Mouse (Mus musculus): ENCODE measurements at regions not wholly inside any gene's neighbourhood (a gene's known extent, or its start where the extent isn't known, plus 50 kb on each side); places are given as distances from the start of the nearest gene placed in this dataset.
A peak's percentile ranks its signal among the peaks of the same experiment; 100 is the strongest.

- Histone ChIP-seq H3K4me3 (no peak overlapping the region), H3K27ac (replicated peaks) (no peak overlapping the region), H3K36me3 (no peaks in the 10 kb centered on the region), H3K4me1 (no peaks in the 10 kb centered on the region), H3K9me3 (replicated peaks) (no peaks in the 10 kb centered on the region), H3K27me3 (ENCODE audit: low read depth, poor library complexity, severe bottlenecking) (no peaks in the 10 kb centered on the region)
- no peak for DNase-seq (ENCODE audit: low spot score)
- WGBS, result 93% methylated on average over 1 of the region's 1 CpGs
Observed at GRCm38 (mm10) chr12:118784643-118785042, 61.5 kb upstream of the Sp8 start.

DNA sequence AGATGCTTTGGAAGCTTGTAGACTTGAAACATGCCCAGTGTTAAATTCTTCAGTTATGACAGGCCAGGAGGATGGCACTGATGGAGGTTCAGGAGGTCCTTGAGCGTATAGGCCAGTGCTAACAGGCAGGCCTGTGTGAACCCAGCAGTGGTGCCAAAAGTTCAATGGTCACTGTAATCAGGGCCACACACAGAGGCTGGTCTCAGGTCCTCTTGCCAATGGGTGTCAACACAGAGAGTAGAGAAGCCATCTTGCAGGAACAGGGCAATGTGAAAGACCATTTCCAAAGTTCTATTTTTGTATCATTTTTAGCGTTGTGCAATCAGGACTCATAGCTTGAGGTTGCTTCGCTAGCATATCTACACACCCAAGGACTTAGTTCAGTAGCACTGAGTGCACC is 64.2 kb upstream of the Sp8 start:
- Histone ChIP-seq H3K36me3 (no peaks in the 10 kb centered on the region), H3K9me3 (replicated peaks) (no peaks in the 10 kb centered on the region), H3K4me3 (no peak overlapping the region), H3K27me3 (ENCODE audit: low read depth, poor library complexity, severe bottlenecking) (no peaks in the 10 kb centered on the region), H3K4me1 (no peaks in the 10 kb centered on the region), H3K27ac (replicated peaks) (no peak overlapping the region)
- no peak for DNase-seq (ENCODE audit: low spot score)
- 92% methylated on average over 3 of the region's 3 CpGs for WGBS

- H3K9me3 ChIP-seq (replicated peaks), result no peaks in the 10 kb centered on the region
- no peaks in the 10 kb centered on the region for H3K27me3 ChIP-seq (ENCODE audit: low read depth, poor library complexity, severe bottlenecking)
- no peaks in the 10 kb centered on the region for H3K36me3 ChIP-seq
- H3K4me1 ChIP-seq, result no peaks in the 10 kb centered on the region
- no peak for DNase-seq (ENCODE audit: low spot score)
- H3K27ac ChIP-seq (replicated peaks), result no peak overlapping the region
- WGBS, result 74% methylated on average over 1 of the region's 1 CpGs
- H3K4me3 ChIP-seq, result no peak overlapping the region
Observed at GRCm38 (mm10) chr12:118775463-118776064, 70.6 kb upstream of the Sp8 start.

DNA sequence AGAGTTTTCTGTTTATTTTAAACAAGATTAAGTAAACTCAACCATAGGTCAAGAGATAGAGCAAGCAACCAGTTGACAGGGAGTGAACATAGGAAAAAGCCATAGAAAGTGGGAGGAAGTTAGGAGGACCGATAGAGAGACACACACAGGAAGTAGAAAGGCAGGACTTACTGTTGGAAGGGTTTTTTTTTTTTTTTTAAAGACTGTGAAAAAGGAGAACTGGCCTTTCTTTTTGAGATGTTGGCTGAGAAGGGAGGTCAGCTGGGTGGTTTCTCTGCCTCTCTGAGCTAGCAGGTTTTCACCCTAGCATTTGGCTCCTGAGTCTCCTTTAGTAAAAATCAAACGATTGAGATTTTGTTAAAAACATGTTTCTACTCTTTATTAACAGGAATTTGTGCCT is 73.3 kb upstream of the Sp8 start:
- DNase-seq (ENCODE audit: low spot score), result no peak

GRCm38 (mm10) chr12:118766472-118766871 is 79.7 kb upstream of the Sp8 start:
- no peak overlapping the region for H3K27ac ChIP-seq (replicated peaks)
- H3K9me3 ChIP-seq (replicated peaks), result no peaks in the 10 kb centered on the region
- H3K4me1 ChIP-seq, result no peaks in the 10 kb centered on the region
- no peaks in the 10 kb centered on the region for H3K27me3 ChIP-seq (ENCODE audit: low read depth, poor library complexity, severe bottlenecking)
- WGBS, result 57% methylated on average over 1 of the region's 1 CpGs
- DNase-seq (ENCODE audit: low spot score), result no peak
- H3K4me3 ChIP-seq, result no peak overlapping the region
- no peaks in the 10 kb centered on the region for H3K36me3 ChIP-seq

More for the DNA sequence above, 73.3 kb upstream of the Sp8 start:
- H3K9me3 ChIP-seq (replicated peaks), result no peaks in the 10 kb centered on the region
- 90% methylated on average over 2 of the region's 2 CpGs for WGBS
- H3K27ac ChIP-seq (replicated peaks), result no peak overlapping the region
- no peaks in the 10 kb centered on the region for H3K4me1 ChIP-seq
- H3K36me3 ChIP-seq, result no peaks in the 10 kb centered on the region
- no peak overlapping the region for H3K4me3 ChIP-seq
- no peaks in the 10 kb centered on the region for H3K27me3 ChIP-seq (ENCODE audit: low read depth, poor library complexity, severe bottlenecking)

- H3K27ac ChIP-seq (replicated peaks), result no peak overlapping the region
- H3K36me3 ChIP-seq, result no peaks in the 10 kb centered on the region
- WGBS, result 82% methylated on average over 2 of the region's 2 CpGs
- peaks cover 5% of the 10 kb centered on the region; the same call in 1 of the 2 replicates for H3K4me1 ChIP-seq
- no peaks in the 10 kb centered on the region for H3K27me3 ChIP-seq (ENCODE audit: low read depth, poor library complexity, severe bottlenecking)
- DNase-seq (ENCODE audit: low spot score), result no peak
- H3K9me3 ChIP-seq (replicated peaks), result no peaks in the 10 kb centered on the region
- H3K4me3 ChIP-seq, result no peak overlapping the region
Observed at GRCm38 (mm10) chr12:118754076-118754475, 92.1 kb upstream of the Sp8 start.

DNA sequence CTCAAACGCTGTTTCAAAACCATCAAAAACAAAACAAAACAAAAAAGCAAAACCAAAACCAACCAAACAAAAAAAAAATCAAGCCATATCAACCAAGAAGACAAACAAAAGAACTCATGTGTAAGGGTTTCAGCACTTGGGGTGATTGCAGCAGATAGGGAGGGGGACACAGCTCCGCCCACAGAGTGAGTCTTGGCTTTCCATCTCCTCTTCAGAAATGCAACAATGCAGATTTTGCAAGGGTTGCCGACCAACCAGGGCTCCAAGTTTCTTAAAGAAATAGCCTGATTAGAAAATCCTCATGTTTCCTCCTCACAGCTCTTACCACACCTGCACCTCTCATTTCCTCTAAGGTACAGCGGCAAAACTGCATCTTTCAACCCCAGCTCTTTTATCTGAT is 107.0 kb upstream of the Sp8 start:
- no peak overlapping the region for H3K27ac ChIP-seq (replicated peaks)
- no peaks in the 10 kb centered on the region for H3K4me1 ChIP-seq
- H3K36me3 ChIP-seq, result no peaks in the 10 kb centered on the region
- no peaks in the 10 kb centered on the region for H3K9me3 ChIP-seq (replicated peaks)
- H3K27me3 ChIP-seq (ENCODE audit: low read depth, poor library complexity, severe bottlenecking), result no peaks in the 10 kb centered on the region
- no peak for DNase-seq (ENCODE audit: low spot score)
- H3K4me3 ChIP-seq, result no peak overlapping the region
- WGBS, result 79% methylated on average over 4 of the region's 4 CpGs

- 87% methylated on average over 4 of the region's 4 CpGs for WGBS
- no peaks in the 10 kb centered on the region for H3K36me3 ChIP-seq
- peaks cover 5% of the 10 kb centered on the region; the same call in 1 of the 2 replicates for H3K27me3 ChIP-seq (ENCODE audit: low read depth, poor library complexity, severe bottlenecking)
- H3K4me1 ChIP-seq, result no peaks in the 10 kb centered on the region
- no peak overlapping the region for H3K4me3 ChIP-seq
- H3K9me3 ChIP-seq (replicated peaks), result no peaks in the 10 kb centered on the region
- DNase-seq (ENCODE audit: low spot score), result no peak
- no peak overlapping the region for H3K27ac ChIP-seq (replicated peaks)
Observed at GRCm38 (mm10) chr12:118725891-118726290, 120.2 kb upstream of the Sp8 start.

DNA sequence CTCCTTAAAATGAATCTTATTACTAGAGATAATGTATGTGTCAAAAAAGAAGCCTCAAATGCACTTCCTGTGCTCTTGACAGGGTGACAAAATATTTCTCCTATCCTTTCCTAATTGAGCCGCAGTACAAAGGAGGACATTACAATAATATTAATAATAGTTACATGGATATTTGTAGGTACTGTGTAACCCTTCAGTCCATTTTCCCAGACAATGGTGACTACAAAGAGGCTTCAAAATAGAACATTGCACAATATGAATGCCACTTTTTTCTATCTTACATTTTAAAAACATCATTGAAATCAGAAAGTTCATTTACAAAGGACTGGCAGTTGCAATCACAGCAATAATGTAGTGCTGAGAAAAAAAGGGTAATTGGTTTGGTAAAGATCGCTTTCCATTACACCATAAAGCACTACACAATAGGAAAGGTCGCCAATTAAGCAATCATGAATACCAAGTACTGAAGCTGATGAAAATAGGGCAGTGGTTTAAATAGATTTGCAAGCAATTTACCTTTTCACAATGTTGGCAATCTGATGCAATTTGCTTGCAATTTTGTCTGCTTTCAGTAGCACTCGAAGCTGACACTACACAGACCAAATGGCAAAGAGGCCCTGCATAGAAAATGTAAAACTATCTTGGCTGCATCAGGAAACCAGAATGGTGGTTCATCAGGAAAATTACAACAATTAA is 126.1 kb upstream of the Sp8 start:
- DNase-seq (ENCODE audit: low spot score), result no peak
- WGBS, result 80% methylated on average over 4 of the region's 4 CpGs
- Histone ChIP-seq H3K27me3 (ENCODE audit: low read depth, poor library complexity, severe bottlenecking) (peaks cover 5% of the 10 kb centered on the region; the same call in 1 of the 2 replicates), H3K36me3 (no peaks in the 10 kb centered on the region), H3K27ac (replicated peaks) (no peak overlapping the region), H3K9me3 (replicated peaks) (no peaks in the 10 kb centered on the region), H3K4me1 (no peaks in the 10 kb centered on the region), H3K4me3 (no peak overlapping the region)

DNA sequence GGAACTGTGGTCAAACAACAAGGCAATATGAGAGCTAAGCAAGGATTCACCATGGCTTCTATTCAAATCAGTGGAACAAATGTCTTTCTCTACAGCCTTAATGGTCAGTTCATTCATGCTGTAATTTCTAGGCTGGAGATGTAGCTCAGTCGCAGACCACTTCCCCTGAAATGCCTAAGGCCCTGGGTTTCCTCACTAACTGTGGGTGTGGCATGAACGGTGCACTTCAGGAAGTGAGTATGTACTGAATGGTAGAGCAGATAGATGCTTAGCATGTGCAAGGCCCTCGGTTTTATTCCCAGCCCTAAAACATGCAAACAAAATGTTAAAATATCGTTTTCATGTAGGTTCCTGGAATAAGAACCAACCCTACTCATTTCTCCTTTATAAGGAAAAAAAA is 129.3 kb upstream of the Sp8 start:
- no peaks in the 10 kb centered on the region for H3K36me3 ChIP-seq
- no peaks in the 10 kb centered on the region for H3K9me3 ChIP-seq (replicated peaks)
- peaks cover 2% of the 10 kb centered on the region; the same call in 1 of the 2 replicates for H3K27me3 ChIP-seq (ENCODE audit: low read depth, poor library complexity, severe bottlenecking)
- H3K4me1 ChIP-seq, result no peaks in the 10 kb centered on the region
- WGBS, result 85% methylated on average over 4 of the region's 4 CpGs
- no peak overlapping the region for H3K4me3 ChIP-seq
- no peak for DNase-seq (ENCODE audit: low spot score)
- H3K27ac ChIP-seq (replicated peaks), result no peak overlapping the region

DNA sequence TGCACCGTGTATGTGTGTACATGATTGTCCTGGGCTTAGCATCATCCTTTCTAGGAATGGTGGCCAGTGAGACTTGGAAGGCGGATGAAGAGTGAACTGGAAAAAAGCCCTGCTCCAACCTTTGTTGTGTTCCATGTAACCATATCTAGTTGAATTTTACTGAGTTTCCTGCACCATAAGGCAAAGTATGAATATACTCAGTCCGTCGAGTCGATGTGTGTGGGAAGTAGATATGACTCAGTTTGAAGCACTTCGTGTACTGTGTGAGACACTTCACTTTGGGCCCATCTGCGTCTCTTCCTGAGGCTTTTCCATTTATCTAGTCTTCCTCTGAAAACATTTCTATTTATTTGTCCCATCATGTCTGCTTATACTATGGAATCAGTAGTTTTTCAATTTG is 139.5 kb upstream of the Sp8 start:
- H3K27me3 ChIP-seq (ENCODE audit: low read depth, poor library complexity, severe bottlenecking), result no peaks in the 10 kb centered on the region
- no peak for DNase-seq (ENCODE audit: low spot score)
- 83% methylated on average over 7 of the region's 7 CpGs for WGBS
- peaks cover 10% of the 10 kb centered on the region for H3K4me1 ChIP-seq
- no peak overlapping the region for H3K27ac ChIP-seq (replicated peaks)
- H3K9me3 ChIP-seq (replicated peaks), result no peaks in the 10 kb centered on the region
- no peaks in the 10 kb centered on the region for H3K36me3 ChIP-seq
- H3K4me3 ChIP-seq, result no peak overlapping the region

DNA sequence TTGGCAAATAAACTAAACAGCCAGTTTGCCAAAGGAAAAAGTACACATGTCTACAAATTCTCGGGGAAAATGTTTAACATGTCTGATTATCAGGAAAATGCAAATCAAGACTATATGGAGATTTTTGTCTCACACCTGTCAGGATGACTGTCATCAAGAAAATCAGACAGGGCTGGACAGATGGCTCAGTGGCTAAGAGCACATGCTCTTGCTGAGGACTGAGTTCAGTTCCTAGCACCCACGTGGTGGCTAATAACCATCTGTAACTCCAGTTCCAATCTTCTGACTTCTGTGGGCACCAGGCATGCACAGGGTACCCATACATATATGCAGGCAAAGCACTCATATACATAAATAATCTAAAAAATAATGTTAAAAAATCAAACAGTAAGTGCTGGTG is 141.3 kb upstream of the Sp8 start:
- Histone ChIP-seq H3K4me1 (peaks cover 10% of the 10 kb centered on the region), H3K9me3 (replicated peaks) (no peaks in the 10 kb centered on the region), H3K27me3 (ENCODE audit: low read depth, poor library complexity, severe bottlenecking) (no peaks in the 10 kb centered on the region), H3K36me3 (no peaks in the 10 kb centered on the region), H3K27ac (replicated peaks) (no peak overlapping the region), H3K4me3 (no peak overlapping the region)
- 80% methylated on average over 2 of the region's 2 CpGs for WGBS
- no peak for DNase-seq (ENCODE audit: low spot score)

- peak; percentile 12 for DNase-seq (ENCODE audit: low spot score)
- no peaks in the 10 kb centered on the region for H3K9me3 ChIP-seq (replicated peaks)
- no peaks in the 10 kb centered on the region for H3K27me3 ChIP-seq (ENCODE audit: low read depth, poor library complexity, severe bottlenecking)
- H3K36me3 ChIP-seq, result no peaks in the 10 kb centered on the region
- no peak overlapping the region for H3K4me3 ChIP-seq
- H3K4me1 ChIP-seq, result peaks cover 10% of the 10 kb centered on the region
- H3K27ac ChIP-seq (replicated peaks), result no peak overlapping the region
- 74% methylated on average over 12 of the region's 12 CpGs for whole genome bisulfite sequencing
Observed at GRCm38 (mm10) chr12:118703730-118704129, 142.4 kb upstream of the Sp8 start.

Measured in midbrain, embryonic 10.5 days (tissue).